Mouse (Mus musculus): Measurements from ENCODE around the gene Ebf3. TPM values are rescaled to one million over a fixed set of nuclear protein-coding genes. Genes with fewer than 3 reads are reported as not detected.

Gene Ebf3
- total and polyA plus RNA-seq, 2 experiments, result 0.09 TPM; not detected in 1

- Histone ChIP-seq H3K27me3 (ENCODE audit: control insufficient read depth, insufficient read depth, low read length) (peaks cover 30% of the 10 kb centered on the region), H3K4me1 (ENCODE audit: control insufficient read depth, insufficient read depth, low read length) (no peaks in the 10 kb centered on the region), H3K79me2 (ENCODE audit: control insufficient read depth, insufficient read depth, low read length) (no peaks in the 10 kb centered on the region), H3K27ac (replicated peaks; ENCODE audit: insufficient read depth, low read depth, low read length) (no peak overlapping the region), H3K36me3 (ENCODE audit: control insufficient read depth, insufficient read depth, low read length) (no peaks in the 10 kb centered on the region), H3K4me3 (ENCODE audit: insufficient read depth, low read depth, low read length) (no peak overlapping the region), H3K9ac (ENCODE audit: low read depth, low read length) (no peak overlapping the region)
- TF ChIP-seq CTCF (IDR thresholded peaks at IDR 0.05; ENCODE audit: low read depth, low read length) (no peak), POLR2A (IDR thresholded peaks at IDR 0.05; ENCODE audit: extremely low read depth, insufficient read depth, low read length) (no peak)
- DNase-seq (ENCODE audit: extremely low read depth, low read depth, low spot score), result no peak
- WGBS, result 4% methylated on average over 71 of the region's 72 CpGs
These were observed 7.9 kb upstream of the Ebf3 start for GRCm38 (mm10) chr7:137321961-137322784.

- DNase-seq (ENCODE audit: extremely low read depth, low read depth, low spot score), result no peak
- Histone ChIP-seq H3K36me3 (ENCODE audit: control insufficient read depth, insufficient read depth, low read length) (no peaks in the 10 kb centered on the region), H3K4me3 (ENCODE audit: insufficient read depth, low read depth, low read length) (no peak overlapping the region), H3K27ac (replicated peaks; ENCODE audit: insufficient read depth, low read depth, low read length) (no peak overlapping the region), H3K79me2 (ENCODE audit: control insufficient read depth, insufficient read depth, low read length) (no peaks in the 10 kb centered on the region), H3K9ac (ENCODE audit: low read depth, low read length) (no peak overlapping the region), H3K27me3 (ENCODE audit: control insufficient read depth, insufficient read depth, low read length) (peaks cover 36% of the 10 kb centered on the region), H3K4me1 (ENCODE audit: control insufficient read depth, insufficient read depth, low read length) (no peaks in the 10 kb centered on the region)
- 1% methylated on average over 52 of the region's 52 CpGs for WGBS
- TF ChIP-seq POLR2A (IDR thresholded peaks at IDR 0.05; ENCODE audit: extremely low read depth, insufficient read depth, low read length) (no peak), CTCF (IDR thresholded peaks at IDR 0.05; ENCODE audit: low read depth, low read length) (peak; percentile 74)
These were observed 7.0 kb upstream of the Ebf3 start for GRCm38 (mm10) chr7:137321141-137321813.

GRCm38 (mm10) chr7:137320320-137320719, 6.1 kb upstream of the Ebf3 start:
- Histone ChIP-seq H3K4me3 (ENCODE audit: insufficient read depth, low read depth, low read length) (no peak overlapping the region), H3K36me3 (ENCODE audit: control insufficient read depth, insufficient read depth, low read length) (no peaks in the 10 kb centered on the region), H3K79me2 (ENCODE audit: control insufficient read depth, insufficient read depth, low read length) (no peaks in the 10 kb centered on the region), H3K9ac (ENCODE audit: low read depth, low read length) (no peak overlapping the region), H3K27me3 (ENCODE audit: control insufficient read depth, insufficient read depth, low read length) (peaks cover 37% of the 10 kb centered on the region), H3K4me1 (ENCODE audit: control insufficient read depth, insufficient read depth, low read length) (no peaks in the 10 kb centered on the region), H3K27ac (replicated peaks; ENCODE audit: insufficient read depth, low read depth, low read length) (no peak overlapping the region)
- 7% methylated on average over 11 of the region's 11 CpGs for WGBS
- DNase-seq (ENCODE audit: extremely low read depth, low read depth, low spot score), result no peak
- TF ChIP-seq POLR2A (IDR thresholded peaks at IDR 0.05; ENCODE audit: extremely low read depth, insufficient read depth, low read length) (no peak), CTCF (IDR thresholded peaks at IDR 0.05; ENCODE audit: low read depth, low read length) (no peak)

DNA sequence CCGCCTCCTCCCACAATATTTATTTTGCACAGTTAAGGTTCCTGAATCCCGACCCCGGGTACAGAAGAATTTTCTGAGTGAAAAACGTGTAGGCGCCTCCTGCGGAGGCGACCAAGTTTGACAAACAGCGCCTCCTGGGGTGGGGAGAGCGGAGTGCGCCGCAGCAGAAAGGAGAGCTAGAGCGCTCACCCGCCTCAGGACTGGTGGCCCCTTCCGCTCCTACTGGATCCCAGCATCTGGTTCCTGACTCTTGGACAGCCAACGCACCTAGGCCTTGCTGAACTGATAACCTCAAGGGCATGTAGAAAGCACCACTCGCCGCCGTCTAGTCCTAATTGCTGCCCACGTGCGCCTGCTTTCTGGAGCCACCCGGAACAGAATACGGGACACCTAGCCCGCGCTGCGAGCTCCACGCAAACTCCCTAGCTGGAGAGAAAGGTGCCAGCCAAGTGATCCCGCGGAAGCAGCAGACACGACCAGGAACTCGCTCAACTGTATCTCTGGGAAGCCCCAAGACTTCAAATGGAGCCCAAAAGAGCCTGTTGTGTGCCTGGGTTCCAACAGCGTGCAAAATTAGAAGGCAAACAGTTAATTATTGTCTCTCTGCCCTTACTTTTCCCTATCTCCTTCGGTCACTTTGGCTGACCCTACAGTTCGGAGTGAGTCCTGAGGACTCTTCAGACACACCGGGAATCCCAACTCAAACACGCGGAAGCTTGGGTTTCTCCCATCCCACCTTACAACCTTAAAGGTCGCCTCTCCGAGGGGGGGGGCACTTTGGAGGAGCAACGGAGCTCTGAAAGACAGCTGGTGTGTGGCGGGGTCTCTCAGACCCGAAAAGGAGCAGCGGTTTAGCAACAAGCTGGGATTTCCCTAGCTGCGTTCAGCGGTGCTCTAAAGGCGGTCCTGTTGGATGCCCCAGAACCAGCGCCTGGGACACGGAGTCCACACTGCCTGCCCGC, 5.0 kb upstream of the Ebf3 start:
- Histone ChIP-seq H3K79me2 (ENCODE audit: control insufficient read depth, insufficient read depth, low read length) (no peaks in the 10 kb centered on the region), H3K4me1 (ENCODE audit: control insufficient read depth, insufficient read depth, low read length) (no peaks in the 10 kb centered on the region), H3K36me3 (ENCODE audit: control insufficient read depth, insufficient read depth, low read length) (no peaks in the 10 kb centered on the region), H3K4me3 (ENCODE audit: insufficient read depth, low read depth, low read length) (no peak overlapping the region), H3K9ac (ENCODE audit: low read depth, low read length) (no peak overlapping the region), H3K27ac (replicated peaks; ENCODE audit: insufficient read depth, low read depth, low read length) (no peak overlapping the region), H3K27me3 (ENCODE audit: control insufficient read depth, insufficient read depth, low read length) (peaks cover 47% of the 10 kb centered on the region)
- DNase-seq (ENCODE audit: extremely low read depth, low read depth, low spot score), result no peak
- TF ChIP-seq POLR2A (IDR thresholded peaks at IDR 0.05; ENCODE audit: extremely low read depth, insufficient read depth, low read length) (no peak), CTCF (IDR thresholded peaks at IDR 0.05; ENCODE audit: low read depth, low read length) (peak; percentile 62)
- 3% methylated on average over 48 of the region's 48 CpGs for WGBS

DNA sequence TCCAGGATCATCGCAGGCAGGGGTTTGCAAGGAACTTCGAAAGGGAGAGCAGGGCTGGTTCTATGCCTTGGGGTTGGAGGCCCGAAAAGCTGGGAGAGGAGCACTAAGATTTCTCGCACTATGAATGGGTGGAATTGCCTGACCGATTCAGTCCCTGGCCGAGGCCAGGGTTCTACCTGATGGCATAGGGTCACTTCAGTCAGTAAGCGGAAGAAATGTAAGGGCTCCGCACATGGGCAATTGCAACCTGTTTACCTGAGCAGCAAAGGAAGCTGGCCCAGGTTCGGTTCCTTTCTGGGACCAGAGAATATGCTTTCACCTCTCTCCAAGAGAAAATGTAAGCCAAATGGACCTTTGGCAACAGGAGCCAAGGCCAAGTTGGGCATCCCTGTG, 4.1 kb upstream of the Ebf3 start:
- TF ChIP-seq CTCF (IDR thresholded peaks at IDR 0.05; ENCODE audit: low read depth, low read length) (no peak), POLR2A (IDR thresholded peaks at IDR 0.05; ENCODE audit: extremely low read depth, insufficient read depth, low read length) (no peak)
- WGBS, result 8% methylated on average over 9 of the region's 9 CpGs
- Histone ChIP-seq H3K79me2 (ENCODE audit: control insufficient read depth, insufficient read depth, low read length) (no peaks in the 10 kb centered on the region), H3K4me3 (ENCODE audit: insufficient read depth, low read depth, low read length) (no peak overlapping the region), H3K27ac (replicated peaks; ENCODE audit: insufficient read depth, low read depth, low read length) (no peak overlapping the region), H3K27me3 (ENCODE audit: control insufficient read depth, insufficient read depth, low read length) (peaks cover 53% of the 10 kb centered on the region), H3K9ac (ENCODE audit: low read depth, low read length) (no peak overlapping the region), H3K36me3 (ENCODE audit: control insufficient read depth, insufficient read depth, low read length) (no peaks in the 10 kb centered on the region), H3K4me1 (ENCODE audit: control insufficient read depth, insufficient read depth, low read length) (no peaks in the 10 kb centered on the region)
- no peak for DNase-seq (ENCODE audit: extremely low read depth, low read depth, low spot score)

Data from liver, adult 2 months (tissue).